Mouse (Mus musculus) hindbrain, embryonic 13.5 days (tissue): ENCODE measurements around the gene Rpl29. TPM values are rescaled to one million over a fixed set of nuclear protein-coding genes. Genes with fewer than 3 reads are reported as not detected.

ENCODE experiments used
- ATAC-seq: fragments of 200-750 bp; cut with Nextera tagmentation; 2 replicates; pipeline ENCODE4 v1.8.0; 2017; ENCODE audit warnings: moderate TSS enrichment; ENCODE audit not compliant: low FRiP score
- H3K27ac ChIP-seq: fragments of 300-500 bp; sonication (generic); 2 replicates; pipeline ENCODE4 v1.5.1; 2015; ENCODE audit warnings: inconsistent platforms, mild to moderate bottlenecking, moderate library complexity
- H3K27me3 ChIP-seq: fragments of 300-500 bp; sonication (generic); 2 replicates; pipeline ENCODE4 v1.6.1; 2015; ENCODE audit warnings: mild to moderate bottlenecking, inconsistent platforms
- H3K36me3 ChIP-seq: fragments of 300-500 bp; sonication (generic); 2 replicates; pipeline ENCODE4 v1.6.1; 2015; ENCODE audit warnings: mild to moderate bottlenecking, inconsistent platforms
- H3K4me1 ChIP-seq: fragments of 300-500 bp; sonication (generic); replicated peaks from 2 replicates; pipeline ENCODE4 v1.6.1; 2015; ENCODE audit warnings: inconsistent platforms
- H3K4me2 ChIP-seq: fragments of 300-500 bp; sonication (generic); 2 replicates; pipeline ENCODE4 v1.6.1; 2015; ENCODE audit warnings: inconsistent platforms, mild to moderate bottlenecking, moderate library complexity
- H3K4me3 ChIP-seq: fragments of 300-500 bp; sonication (generic); 2 replicates; pipeline ENCODE4 v1.5.1; 2015; ENCODE audit warnings: mild to moderate bottlenecking, inconsistent platforms
- H3K9ac ChIP-seq: fragments of 300-500 bp; sonication (generic); 2 replicates; pipeline ENCODE4 v1.6.1; 2015; ENCODE audit warnings: mild to moderate bottlenecking, inconsistent platforms
- H3K9me3 ChIP-seq: fragments of 300-500 bp; sonication (generic); 2 replicates; pipeline ENCODE4 v1.6.1; 2016; ENCODE audit warnings: inconsistent platforms
- WGBS: fragments of 180-500 bp; shearing (Covaris S2); methylation state at CpG from one replicate; pipeline ENCODE4 v1.1.7; 2015; 5-methylcytosine and 5-hydroxymethylcytosine counted together
- polyA plus RNA-seq: library from polyadenylated mRNA; unstranded; fragments of >200 nt; fragmentation: Nextera tagmentation; extraction: Ambion mirVana; gene quantifications from 2 replicates; pipeline ENCODE4 v1.2.1, GENCODE M21; 2015

The Rpl29 gene
- polyA plus RNA-seq, 1 experiment from 2014 or later: 704 TPM

DNA sequence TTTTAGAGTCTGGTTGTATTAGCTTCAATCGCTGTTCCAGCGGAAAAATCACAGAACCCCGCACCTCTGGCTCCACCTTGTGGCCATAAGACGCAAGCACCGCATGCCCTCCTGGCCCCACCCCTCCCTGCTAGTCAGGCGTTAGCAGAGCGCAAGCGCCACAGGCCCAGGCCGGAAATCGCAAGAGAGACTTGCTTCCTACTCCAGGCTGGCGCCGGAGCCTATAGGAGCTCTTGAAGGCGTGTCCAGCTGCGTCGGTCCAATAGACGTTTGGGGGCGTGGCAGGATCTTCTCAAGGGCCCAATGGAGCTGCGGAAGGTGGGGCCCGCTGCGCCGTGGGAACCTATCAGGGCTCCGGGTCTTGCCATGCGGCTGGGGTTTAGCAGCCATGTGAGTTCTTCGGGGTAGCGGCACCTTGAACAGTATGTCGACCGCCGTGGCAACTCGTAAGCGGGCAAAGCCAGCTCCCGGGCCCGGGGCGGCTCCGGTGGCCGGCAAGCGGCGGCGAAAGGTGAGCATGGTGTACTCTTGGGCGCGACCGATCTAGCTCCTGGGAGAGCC, 47.8 kb downstream of the Rpl29 start, which contains the start of gene Parp3:
Gene Parp3 (minus strand): TSS at position 26 of the 561 bp plus-strand sequence.
- Histone ChIP-seq H3K27ac (peak within 1 kb of the TSS; percentile 18; the same call in 1 of the 2 replicates), H3K9ac (peak within 1 kb of the TSS; percentile 77), H3K4me2 (peak within 1 kb of the TSS; percentile 92), H3K4me3 (peak within 1 kb of the TSS; percentile 71), H3K36me3 (peaks cover 23% of the 10 kb centered on the region), H3K9me3 (no peaks in the 10 kb centered on the region), H3K27me3 (0 out of 2 replicates have a peak, but pooled peaks cover 3% of the 10 kb centered on the region), H3K4me1 (peaks cover 41% of the 10 kb centered on the region)
- WGBS: under 1% methylated on average over 41 of the region's 41 CpGs
- ATAC-seq: peak; percentile 98

GRCm38 (mm10) chr9:106477649-106478048, 48.4 kb downstream of the Rpl29 start:
- 5% methylated on average over 16 of the region's 16 CpGs for WGBS
- H3K4me3 ChIP-seq: peak overlapping the region; percentile 71
- ATAC-seq: no peak

GRCm38 (mm10) chr9:106478101-106478500, 48.8 kb downstream of the Rpl29 start:
- H3K9me3 ChIP-seq: no peaks in the 10 kb centered on the region
- H3K36me3 ChIP-seq: peaks cover 32% of the 10 kb centered on the region
- WGBS: 86% methylated on average over 9 of the region's 9 CpGs
- 0 out of 2 replicates have a peak, but pooled peaks cover 3% of the 10 kb centered on the region for H3K27me3 ChIP-seq
- no peak for ATAC-seq
- peak overlapping the region; percentile 71 for H3K4me3 ChIP-seq
- peak overlapping the region; percentile 77 for H3K9ac ChIP-seq
- H3K4me2 ChIP-seq: peak overlapping the region; percentile 92
- peaks cover 37% of the 10 kb centered on the region for H3K4me1 ChIP-seq
- no peak overlapping the region for H3K27ac ChIP-seq

More at GRCm38 (mm10) chr9:106477649-106478048, 48.4 kb downstream of the Rpl29 start:
- H3K36me3 ChIP-seq: peaks cover 27% of the 10 kb centered on the region
- peak overlapping the region; percentile 77 for H3K9ac ChIP-seq
- H3K27me3 ChIP-seq: 0 out of 2 replicates have a peak, but pooled peaks cover 3% of the 10 kb centered on the region
- H3K4me1 ChIP-seq: peaks cover 37% of the 10 kb centered on the region
- H3K9me3 ChIP-seq: no peaks in the 10 kb centered on the region
- no peak overlapping the region for H3K27ac ChIP-seq
- H3K4me2 ChIP-seq: peak overlapping the region; percentile 92

- ATAC-seq: no peak
- Histone ChIP-seq H3K9me3 (no peaks in the 10 kb centered on the region), H3K9ac (no peak overlapping the region), H3K27me3 (no peaks in the 10 kb centered on the region), H3K4me1 (peaks cover 23% of the 10 kb centered on the region), H3K27ac (no peak overlapping the region), H3K36me3 (peaks cover 56% of the 10 kb centered on the region), H3K4me3 (no peak overlapping the region), H3K4me2 (no peak overlapping the region)
- WGBS: 90% methylated on average over 7 of the region's 7 CpGs
These were observed 51.3 kb downstream of the Rpl29 start for GRCm38 (mm10) chr9:106480541-106480940.

- WGBS: 91% methylated on average over 15 of the region's 15 CpGs
- Histone ChIP-seq H3K36me3 (peaks cover 62% of the 10 kb centered on the region), H3K4me3 (no peak overlapping the region)
These were observed 51.8 kb downstream of the Rpl29 start for GRCm38 (mm10) chr9:106481075-106481474.

More at GRCm38 (mm10) chr9:106481075-106481474, 51.8 kb downstream of the Rpl29 start:
- H3K4me2 ChIP-seq: no peak overlapping the region
- no peak overlapping the region for H3K9ac ChIP-seq
- H3K27me3 ChIP-seq: no peaks in the 10 kb centered on the region
- peaks cover 22% of the 10 kb centered on the region for H3K4me1 ChIP-seq
- H3K9me3 ChIP-seq: no peaks in the 10 kb centered on the region
- H3K27ac ChIP-seq: no peak overlapping the region
- ATAC-seq: no peak

Other genes with a start within 250 kb of the Rpl29 start
- gene Ppm1m, start 229.7 kb upstream of the Rpl29 start, polyA plus RNA-seq: 16.6 and 19.0 TPM in 2 replicates
- gene Twf2, start 226.3 kb upstream of the Rpl29 start, polyA plus RNA-seq: 53.5 and 53.9 TPM in 2 replicates
- gene Tlr9, start 206.9 kb upstream of the Rpl29 start, polyA plus RNA-seq: 0.04 and 0.05 TPM in 2 replicates
- gene Alas1, start 180.8 kb upstream of the Rpl29 start, polyA plus RNA-seq: 93.1 and 101 TPM in 2 replicates
- gene Poc1a, start 148.4 kb upstream of the Rpl29 start, polyA plus RNA-seq: 8.9 and 9.2 TPM in 2 replicates
- 9.9 and 10.3 TPM in 2 replicates for gene Dusp7, start 60.8 kb upstream of the Rpl29 start, polyA plus RNA-seq
- gene Acy1, start 8.9 kb downstream of the Rpl29 start, polyA plus RNA-seq: 25.1 and 28.6 TPM in 2 replicates
- gene Abhd14b, start 18.0 kb downstream of the Rpl29 start, polyA plus RNA-seq: 6.9 and 7.3 TPM in 2 replicates
- gene Abhd14a, start 18.2 kb downstream of the Rpl29 start, polyA plus RNA-seq: 51.7 and 52.7 TPM in 2 replicates
- gene Pcbp4, start 23.8 kb downstream of the Rpl29 start, polyA plus RNA-seq: 248 and 259 TPM in 2 replicates
- gene Gpr62, start 36.5 kb downstream of the Rpl29 start, polyA plus RNA-seq: 0.60 and 0.68 TPM in 2 replicates
- gene Rrp9, start 46.5 kb downstream of the Rpl29 start, polyA plus RNA-seq: 43.9 and 44.0 TPM in 2 replicates
- 0.74 and 0.88 TPM in 2 replicates for gene Parp3, start 47.5 kb downstream of the Rpl29 start, polyA plus RNA-seq
- not detected in 2 replicates for gene Iqcf1, start 70.5 kb downstream of the Rpl29 start, polyA plus RNA-seq
- gene Iqcf5, start 85.1 kb downstream of the Rpl29 start, polyA plus RNA-seq: not detected in 2 replicates
- not detected in 2 replicates for gene Iqcf3, start 132.2 kb downstream of the Rpl29 start, polyA plus RNA-seq
- gene Iqcf4, start 141.5 kb downstream of the Rpl29 start, polyA plus RNA-seq: not detected in 2 replicates
- not detected in 2 replicates for gene Iqcf6, start 197.1 kb downstream of the Rpl29 start, polyA plus RNA-seq
- 3.7 and 5.3 TPM in 2 replicates for gene Grm2, start 226.6 kb downstream of the Rpl29 start, polyA plus RNA-seq